Mouse (Mus musculus) subcutaneous adipose tissue, adult 2 months (tissue): ENCODE data around the gene Rab11fip2. TPM values are rescaled to one million over a fixed set of nuclear protein-coding genes. Genes with fewer than 3 reads are reported as not detected.

Experiments used
- polyA plus RNA-seq: library from polyadenylated mRNA; depleted of rRNA; stranded (reverse); fragments of >200 nt; gene quantifications from 2 replicates; pipeline ENCODE4 v1.2.3, GENCODE M21; 2012; ENCODE audit warnings: low replicate concordance; rRNA removed

The Rab11fip2 gene
- polyA plus RNA-seq, result 4.8 and 11.3 TPM in 2 replicates

DNA sequence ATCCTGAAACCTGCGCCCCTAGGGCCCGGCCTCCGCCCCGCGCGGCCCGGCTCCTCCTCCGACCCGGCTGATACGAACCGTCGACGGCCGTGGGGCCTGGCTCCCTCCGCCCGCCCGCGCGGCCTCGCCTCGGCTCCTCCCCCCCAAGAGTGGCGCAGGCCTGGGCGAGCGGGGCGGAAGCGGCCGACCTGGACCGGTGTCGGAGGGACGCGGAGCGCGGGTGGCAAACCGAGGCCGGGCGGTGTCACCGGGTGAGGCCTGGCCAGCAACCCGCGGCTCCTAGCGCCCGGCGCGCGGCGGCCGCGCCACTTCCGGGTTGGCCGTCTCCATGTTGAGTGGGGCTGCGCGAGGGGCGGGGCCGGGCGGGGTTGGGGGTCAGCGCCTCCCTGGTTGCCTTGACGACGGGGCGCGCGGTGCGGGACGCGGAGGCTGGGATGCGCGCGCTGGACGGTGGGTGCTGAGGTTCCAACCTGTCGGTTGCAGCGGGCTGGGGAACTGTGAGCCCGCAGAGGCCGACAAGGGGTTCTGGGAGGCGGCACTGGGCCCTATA is at the start of gene Rab11fip2:
Gene Rab11fip2, minus strand, starts transcription at position 333 of the 550 bp plus-strand sequence.

